Mouse (Mus musculus): ENCODE results near the gene Axl.

DNA sequence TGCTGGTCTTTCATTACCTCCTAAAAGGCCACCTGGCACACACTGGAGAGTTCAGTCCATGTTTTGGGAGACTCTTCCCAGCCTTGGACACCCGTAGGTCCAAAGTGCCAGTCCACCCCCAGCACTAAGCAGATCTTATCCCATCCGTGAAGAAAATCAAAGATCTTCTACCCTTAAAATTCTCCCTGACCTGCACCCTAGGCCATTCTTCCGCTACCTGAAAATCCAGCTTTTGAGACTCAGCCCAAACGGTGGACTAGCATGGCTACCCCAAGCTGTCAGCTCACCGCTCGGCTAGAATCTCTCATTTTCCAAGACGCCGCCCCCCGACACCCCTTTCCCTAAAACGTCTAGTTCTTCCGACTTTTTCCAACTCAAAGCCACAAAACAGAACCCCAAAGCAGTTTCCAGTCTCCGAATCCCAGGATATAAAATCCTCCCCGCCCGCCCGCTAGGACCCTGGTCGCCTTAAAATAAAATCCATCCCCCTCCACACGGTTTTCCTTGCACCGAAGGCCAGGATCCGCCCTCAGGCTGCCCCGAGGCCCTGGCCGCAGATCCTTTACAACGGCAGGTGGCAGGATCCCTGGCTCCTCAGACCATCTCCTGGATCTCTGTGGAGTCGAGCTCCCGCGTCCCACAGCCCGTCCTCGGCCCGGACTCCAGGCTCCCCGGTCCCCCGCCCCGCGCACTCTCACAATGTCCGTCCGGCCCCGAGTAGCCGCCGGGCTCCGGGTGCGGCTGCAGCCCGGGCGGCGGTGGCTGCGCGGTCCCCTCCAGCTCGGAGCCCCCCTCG, 34.7 kb downstream of the Axl start:
- TF ChIP-seq CTCF (IDR thresholded peaks at IDR 0.05; ENCODE audit: borderline replicate concordance, control insufficient read depth, extremely low read depth, insufficient read depth, low read length, poor library complexity) (no peak), POLR2A (IDR thresholded peaks at IDR 0.05; ENCODE audit: control insufficient read depth, extremely low read depth, insufficient read depth, low read length, poor library complexity) (no peak)
